Mouse (Mus musculus): Measurements from ENCODE around the gene Hpd. TPM values are rescaled to one million over a fixed set of nuclear protein-coding genes. Genes with fewer than 3 reads are reported as not detected.

The Hpd gene
- polyA plus RNA-seq, 1 experiment from 2014 or later: 0.29 TPM

DNA sequence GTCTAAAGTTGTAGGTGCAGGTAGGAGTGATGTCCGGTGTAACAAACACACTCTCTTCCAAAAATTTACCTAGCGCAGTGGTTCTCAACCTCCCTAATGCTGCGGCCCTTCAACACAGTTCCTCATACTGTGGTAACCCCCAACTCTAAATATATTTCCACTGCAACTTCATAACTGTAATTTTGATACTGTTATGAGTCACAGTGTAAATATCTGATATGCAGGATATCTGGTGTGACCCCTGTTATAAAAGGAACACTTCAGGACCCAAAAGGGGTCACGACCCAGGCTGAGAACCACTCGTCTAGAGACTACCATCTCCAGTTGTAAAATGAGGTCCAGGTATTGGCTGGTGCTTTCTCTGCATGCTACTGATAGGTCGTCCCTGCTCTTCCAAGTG is 57.4 kb downstream of the Hpd start:
- Histone ChIP-seq H3K4me1 (ENCODE audit: insufficient read depth, low read length) (peaks cover 9% of the 10 kb centered on the region), H3K27me3 (ENCODE audit: insufficient read depth, low read length) (no peaks in the 10 kb centered on the region), H3K4me3 (ENCODE audit: low read length) (no peak overlapping the region), H3K9ac (replicated peaks; ENCODE audit: low read length) (no peak overlapping the region), H3K9me3 (ENCODE audit: low read length) (no peaks in the 10 kb centered on the region), H3K27ac (ENCODE audit: low read length) (no peak overlapping the region), H3K36me3 (ENCODE audit: insufficient read depth, low read length) (no peaks in the 10 kb centered on the region), H3K4me2 (replicated peaks; ENCODE audit: low read depth, low read length) (no peak overlapping the region)
- WGBS: 77% methylated on average over 6 of the region's 6 CpGs
- no peak for ATAC-seq (ENCODE audit: low FRiP score, low TSS enrichment)

DNA sequence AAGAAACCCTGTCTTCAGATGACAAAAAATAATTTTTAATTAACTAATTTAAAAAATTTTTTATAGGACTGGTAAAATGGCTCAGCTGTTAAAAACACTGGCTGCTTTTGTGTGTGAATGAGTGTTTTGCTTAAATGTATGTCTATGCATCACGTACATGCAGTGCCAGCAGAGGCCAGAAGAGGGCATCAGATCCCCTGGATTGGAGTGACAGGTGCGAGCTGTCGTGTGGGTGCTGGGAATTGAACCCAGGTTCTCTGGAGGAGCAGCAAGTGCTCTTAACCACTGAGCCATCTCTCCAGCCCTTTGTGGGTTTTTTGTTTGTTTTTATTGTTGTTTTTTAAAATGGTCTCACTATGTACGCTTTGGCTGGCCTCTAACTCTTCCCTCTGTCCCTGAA is 60.3 kb downstream of the Hpd start:
- no peaks in the 10 kb centered on the region for H3K36me3 ChIP-seq (ENCODE audit: insufficient read depth, low read length)
- H3K4me1 ChIP-seq (ENCODE audit: insufficient read depth, low read length): no peaks in the 10 kb centered on the region
- no peak overlapping the region for H3K27ac ChIP-seq (ENCODE audit: low read length)
- no peak overlapping the region for H3K4me2 ChIP-seq (replicated peaks; ENCODE audit: low read depth, low read length)
- H3K4me3 ChIP-seq (ENCODE audit: low read length): no peak overlapping the region
- H3K27me3 ChIP-seq (ENCODE audit: insufficient read depth, low read length): no peaks in the 10 kb centered on the region
- no peaks in the 10 kb centered on the region for H3K9me3 ChIP-seq (ENCODE audit: low read length)
- 82% methylated on average over 4 of the region's 4 CpGs for WGBS
- H3K9ac ChIP-seq (replicated peaks; ENCODE audit: low read length): no peak overlapping the region
- no peak for ATAC-seq (ENCODE audit: low FRiP score, low TSS enrichment)

Other genes starting within 250 kb of the Hpd start
- gene Kdm2b, start 192.9 kb downstream of the Hpd start, polyA plus RNA-seq (2015; fragmentation: Nextera tagmentation; extraction: Ambion mirVana): 92.2 and 95.6 TPM in 2 replicates
- 17.5 and 22.1 TPM in 2 replicates for gene Orai1, start 167.7 kb downstream of the Hpd start, polyA plus RNA-seq (2015; fragmentation: Nextera tagmentation; extraction: Ambion mirVana)
- 0.56 TPM in 1 of 2 replicates, not detected in the other for gene Morn3, start 135.7 kb downstream of the Hpd start, polyA plus RNA-seq (2015; fragmentation: Nextera tagmentation; extraction: Ambion mirVana)
- 16.8 and 20.0 TPM in 2 replicates for gene Tmem120b, start 114.3 kb downstream of the Hpd start, polyA plus RNA-seq (2015; fragmentation: Nextera tagmentation; extraction: Ambion mirVana)
- gene Rhof, start 50.0 kb downstream of the Hpd start, polyA plus RNA-seq (2015; fragmentation: Nextera tagmentation; extraction: Ambion mirVana): 3.2 and 3.8 TPM in 2 replicates
- 8.4 and 11.0 TPM in 2 replicates for gene Setd1b, start 40.5 kb downstream of the Hpd start, polyA plus RNA-seq (2015; fragmentation: Nextera tagmentation; extraction: Ambion mirVana)
- 86.9 and 87.9 TPM in 2 replicates for gene Psmd9, start 13.3 kb downstream of the Hpd start, polyA plus RNA-seq (2015; fragmentation: Nextera tagmentation; extraction: Ambion mirVana)
- gene Wdr66, start 69.4 kb upstream of the Hpd start, polyA plus RNA-seq (2015; fragmentation: Nextera tagmentation; extraction: Ambion mirVana): 1.5 and 1.7 TPM in 2 replicates
- 40.0 and 47.9 TPM in 2 replicates for gene Bcl7a, start 161.1 kb upstream of the Hpd start, polyA plus RNA-seq (2015; fragmentation: Nextera tagmentation; extraction: Ambion mirVana)
- gene Mlxip, start 212.1 kb upstream of the Hpd start, polyA plus RNA-seq (2015; fragmentation: Nextera tagmentation; extraction: Ambion mirVana): 17.4 and 21.1 TPM in 2 replicates

Data from kidney, embryonic 16.5 days (tissue).